Mouse (Mus musculus) testis, postnatal 10 days (tissue): ENCODE results near the gene Alg9.
A peak's percentile ranks its signal among the peaks of the same experiment; 100 is the strongest.

Source experiments
- DNase-seq: peaks from one replicate; pipeline ENCODE4 v3.0.0; 2021; ENCODE audit warnings: low spot score

Alg9 gene

GRCm38 (mm10) chr9:50756711-50757110 lies 18.1 kb upstream of the Alg9 start:
- DNase-seq = no peak

- no peak for DNase-seq
These were observed 13.1 kb upstream of the Alg9 start for GRCm38 (mm10) chr9:50761520-50762243.

GRCm38 (mm10) chr9:50763331-50763730 lies 11.5 kb upstream of the Alg9 start:
- peak; percentile 49 for DNase-seq

GRCm38 (mm10) chr9:50767531-50768106 lies 7.2 kb upstream of the Alg9 start:
- DNase-seq = no peak

- peak; percentile 98 for DNase-seq
These were observed 6.5 kb upstream of the Alg9 start, which contains the start of gene Fdxacb1 for GRCm38 (mm10) chr9:50768107-50769002. Gene Fdxacb1 (plus strand): TSS chr9:50768236.

GRCm38 (mm10) chr9:50770011-50770410 lies 4.8 kb upstream of the Alg9 start:
- no peak for DNase-seq

GRCm38 (mm10) chr9:50774026-50774462 lies 775 bp upstream of the Alg9 start:
- DNase-seq = no peak

- no peak for DNase-seq
These were observed 875 bp downstream of the Alg9 start for GRCm38 (mm10) chr9:50775662-50776126.

- DNase-seq = no peak
These were observed 1.4 kb downstream of the Alg9 start for GRCm38 (mm10) chr9:50776162-50776760.

- DNase-seq = peak; percentile 59
These were observed 7.3 kb downstream of the Alg9 start for GRCm38 (mm10) chr9:50782155-50782554.

- no peak for DNase-seq
These were observed 20.4 kb downstream of the Alg9 start for GRCm38 (mm10) chr9:50795266-50795665.

- DNase-seq = no peak
These were observed 22.0 kb downstream of the Alg9 start for GRCm38 (mm10) chr9:50796776-50797175.

- no peak for DNase-seq
These were observed 22.8 kb downstream of the Alg9 start for GRCm38 (mm10) chr9:50797641-50798040.

GRCm38 (mm10) chr9:50798368-50798767 lies 23.5 kb downstream of the Alg9 start:
- DNase-seq = no peak

- DNase-seq = no peak
These were observed 26.2 kb downstream of the Alg9 start for GRCm38 (mm10) chr9:50800985-50801384.

- no peak for DNase-seq
These were observed 28.3 kb downstream of the Alg9 start for GRCm38 (mm10) chr9:50803055-50803671.

- DNase-seq = no peak
These were observed 33.7 kb downstream of the Alg9 start for GRCm38 (mm10) chr9:50808471-50808870.

- DNase-seq = no peak
These were observed 34.3 kb downstream of the Alg9 start for GRCm38 (mm10) chr9:50809146-50809545.

- no peak for DNase-seq
These were observed 36.4 kb downstream of the Alg9 start for GRCm38 (mm10) chr9:50811187-50811586.

GRCm38 (mm10) chr9:50811746-50812145 lies 36.9 kb downstream of the Alg9 start:
- DNase-seq = no peak

GRCm38 (mm10) chr9:50813796-50814195 lies 39.0 kb downstream of the Alg9 start:
- DNase-seq = no peak

- no peak for DNase-seq
These were observed 40.8 kb downstream of the Alg9 start for GRCm38 (mm10) chr9:50815666-50816065.
